Comparison of ENCODE assay signal across 32 mouse cellular contexts in genomic region chr2:103066683-103067551, GRCm38 (mm10).
"Had no signal": no experiment of that assay in that cellular context is flagged by ENCODE, and none has a peak within 500 bp of the region (broad histone marks: within the 10 kb centered on the region; RNA-seq: fewer than 3 reads in every experiment).

No protein-coding gene starts in this region.

- ATAC-seq: liver, embryonic 12.5 days; liver, postnatal 0 days; lung, postnatal 0 days; midbrain, embryonic 13.5 days; midbrain, embryonic 15.5 days; midbrain, embryonic 16.5 days had no signal

- H3K27me3 ChIP-seq: limb, embryonic 12.5 days; limb, embryonic 13.5 days; limb, embryonic 15.5 days; liver, embryonic 12.5 days; liver, embryonic 13.5 days; liver, embryonic 15.5 days; lung, embryonic 15.5 days; megakaryocyte, embryonic 14.5 days; midbrain, embryonic 12.5 days; midbrain, embryonic 13.5 days; midbrain, embryonic 15.5 days; neural tube, embryonic 12.5 days had no signal

- H3K9me3 ChIP-seq: limb, embryonic 10.5 days; limb, embryonic 12.5 days; limb, embryonic 13.5 days; limb, embryonic 15.5 days; liver, embryonic 12.5 days; liver, embryonic 13.5 days; liver, embryonic 15.5 days; lung, embryonic 15.5 days; megakaryocyte, embryonic 14.5 days; midbrain, embryonic 10.5 days; midbrain, embryonic 12.5 days; midbrain, embryonic 13.5 days; midbrain, embryonic 15.5 days; neural tube, embryonic 12.5 days had no signal

- DNase-seq: left cerebral cortex, postnatal 4 days; liver; liver, embryonic 13.5 days; liver, postnatal 0 days; lung, adult 18-20 months; lung, adult 2 months; lung, embryonic 14.5 days; lung, postnatal 10 days; lung, postnatal 14 days; lung, postnatal 36 days; lung, postnatal 4 days; midbrain, embryonic 14.5 days had no signal

- H3K4me3 ChIP-seq: limb, embryonic 10.5 days; limb, embryonic 12.5 days; limb, embryonic 13.5 days; limb, embryonic 15.5 days; liver, embryonic 12.5 days; liver, embryonic 13.5 days; liver, embryonic 15.5 days; lung, embryonic 15.5 days; megakaryocyte, embryonic 14.5 days; midbrain, embryonic 10.5 days; midbrain, embryonic 12.5 days; midbrain, embryonic 13.5 days; midbrain, embryonic 15.5 days; myocyte; neural tube, embryonic 12.5 days had no signal

- H3K36me3 ChIP-seq: limb, embryonic 10.5 days; limb, embryonic 12.5 days; limb, embryonic 13.5 days; limb, embryonic 15.5 days; liver, embryonic 13.5 days; liver, embryonic 15.5 days; lung, embryonic 15.5 days; midbrain, embryonic 10.5 days; midbrain, embryonic 12.5 days; midbrain, embryonic 13.5 days; midbrain, embryonic 15.5 days; neural tube, embryonic 12.5 days had no signal

- H3K4me2 ChIP-seq: limb, embryonic 12.5 days; limb, embryonic 13.5 days; limb, embryonic 15.5 days; liver, embryonic 11.5 days; liver, embryonic 12.5 days; liver, embryonic 13.5 days; liver, embryonic 15.5 days; lung, embryonic 14.5 days; lung, embryonic 15.5 days; midbrain, embryonic 11.5 days; midbrain, embryonic 12.5 days; midbrain, embryonic 13.5 days; midbrain, embryonic 15.5 days; neural tube, embryonic 12.5 days had no signal

- H3K27ac ChIP-seq: limb, embryonic 10.5 days; limb, embryonic 12.5 days; limb, embryonic 13.5 days; limb, embryonic 15.5 days; liver, embryonic 12.5 days; liver, embryonic 13.5 days; liver, embryonic 14.5 days; liver, embryonic 15.5 days; lung, embryonic 15.5 days; macrophage; midbrain, embryonic 10.5 days; midbrain, embryonic 12.5 days; midbrain, embryonic 13.5 days; midbrain, embryonic 15.5 days; neural tube, embryonic 12.5 days had no signal

- H3K9ac ChIP-seq: limb, embryonic 12.5 days; limb, embryonic 13.5 days; limb, embryonic 15.5 days; liver, embryonic 12.5 days; liver, embryonic 13.5 days; liver, embryonic 14.5 days; liver, embryonic 15.5 days; liver, postnatal 0 days; lung, embryonic 14.5 days; lung, embryonic 15.5 days; midbrain, embryonic 12.5 days; midbrain, embryonic 13.5 days; midbrain, embryonic 15.5 days; neural tube, embryonic 12.5 days had no signal
